Comparison of ENCODE assay signal across 25 mouse cellular contexts in the genomic region with DNA sequence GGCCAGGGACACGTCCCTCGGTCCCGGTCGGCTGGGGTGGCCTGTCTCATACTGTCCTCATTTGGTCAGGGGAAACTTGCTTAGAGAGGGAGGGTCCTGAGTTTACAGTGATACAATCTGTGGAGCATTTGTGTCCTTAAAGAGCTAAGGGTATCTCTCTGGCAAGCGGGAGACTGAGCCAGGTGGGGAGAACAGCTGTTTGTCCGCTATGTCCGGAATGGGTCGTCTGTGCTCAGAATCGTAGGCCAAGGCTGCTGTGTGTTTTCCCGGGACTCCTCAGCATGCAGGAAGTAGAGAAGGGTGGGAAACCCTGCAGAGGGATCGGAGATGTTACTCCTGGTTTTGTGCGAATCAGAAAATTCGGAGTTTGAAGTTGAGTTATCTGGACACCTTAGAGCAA.
DNase-seq lines count a peak whose midpoint lies in the region; ATAC-seq and TF ChIP-seq lines count a peak whose summit lies in the region.
"Had no signal": no experiment of that assay in that cellular context is flagged by ENCODE, and none has a peak within 500 bp of the region (broad histone marks: within the 10 kb centered on the region; RNA-seq: fewer than 3 reads in every experiment).

No protein-coding gene starts in this region.

- peaks cover 57% of the 10 kb centered on the region for H3K4me1 ChIP-seq in kidney, embryonic 16.5 days (ENCODE audit: insufficient read depth, low read length)
- H3K4me1 ChIP-seq in neural tube, embryonic 13.5 days (replicated peaks): peaks cover 81% of the 10 kb centered on the region
- peaks cover 74% of the 10 kb centered on the region for H3K4me1 ChIP-seq in neural tube, embryonic 15.5 days

- H3K4me2 ChIP-seq in kidney, embryonic 16.5 days (replicated peaks; ENCODE audit: low read depth, low read length): no peak overlapping the region
- no peak overlapping the region for H3K4me2 ChIP-seq in neural tube, embryonic 13.5 days
- H3K4me2 ChIP-seq in neural tube, embryonic 15.5 days: no peak overlapping the region
- H3K4me2 ChIP-seq: embryonic facial prominence, embryonic 15.5 days; forebrain, embryonic 12.5 days; forebrain, embryonic 15.5 days; heart, embryonic 12.5 days; heart, embryonic 15.5 days; hindbrain, embryonic 13.5 days had no signal

- ATAC-seq in kidney, embryonic 16.5 days (ENCODE audit: low FRiP score, low TSS enrichment): peak; percentile 3; the same call in 1 of the 2 replicates
- no peak for ATAC-seq in neural tube, embryonic 13.5 days (ENCODE audit: low read depth)
- no peak for ATAC-seq in neural tube, embryonic 15.5 days (ENCODE audit: low FRiP score)
- ATAC-seq: activated CD4-positive, CD25-positive, alpha-beta regulatory T cell, adult 4 months; CD4-positive, CD25-positive, alpha-beta regulatory T cell, adult 4 months; forebrain, embryonic 15.5 days; hindbrain, embryonic 16.5 days had no signal

- peak overlapping the region; percentile 80 for H3K27ac ChIP-seq in gastrocnemius, adult 2 months
- H3K27ac ChIP-seq in kidney, embryonic 16.5 days (ENCODE audit: low read length): 0 out of 2 replicates have a peak overlapping the region, but pooled peaks have one; percentile 27
- H3K27ac ChIP-seq in neural tube, embryonic 13.5 days (replicated peaks): 0 out of 2 replicates have a peak overlapping the region, but pooled peaks have one; percentile 90
- no peak overlapping the region for H3K27ac ChIP-seq in neural tube, embryonic 15.5 days (replicated peaks)
- H3K27ac ChIP-seq: embryonic facial prominence, embryonic 15.5 days; forebrain, embryonic 12.5 days; forebrain, embryonic 15.5 days; heart, embryonic 15.5 days had no signal

- peak overlapping the region; percentile 56 for H3K4me3 ChIP-seq in gastrocnemius, adult 2 months
- H3K4me3 ChIP-seq in kidney, embryonic 16.5 days (ENCODE audit: low read length): no peak overlapping the region
- no peak overlapping the region for H3K4me3 ChIP-seq in neural tube, embryonic 13.5 days
- no peak overlapping the region for H3K4me3 ChIP-seq in neural tube, embryonic 15.5 days (replicated peaks)
- H3K4me3 ChIP-seq: embryonic facial prominence, embryonic 15.5 days; forebrain, embryonic 12.5 days; forebrain, embryonic 15.5 days; heart, embryonic 12.5 days; heart, embryonic 15.5 days; hindbrain, embryonic 10.5 days; hindbrain, embryonic 13.5 days had no signal

- no peak overlapping the region for H3K9ac ChIP-seq in kidney, embryonic 16.5 days (replicated peaks; ENCODE audit: low read length)
- no peak overlapping the region for H3K9ac ChIP-seq in neural tube, embryonic 13.5 days
- H3K9ac ChIP-seq in neural tube, embryonic 15.5 days (replicated peaks): no peak overlapping the region
- H3K9ac ChIP-seq: embryonic facial prominence, embryonic 15.5 days; forebrain, embryonic 12.5 days; forebrain, embryonic 15.5 days; heart, embryonic 12.5 days; heart, embryonic 15.5 days; hindbrain, embryonic 13.5 days had no signal

- no peak for DNase-seq in gastrocnemius, adult 2 months
- no peak for DNase-seq in gastrocnemius, postnatal 36 days
- DNase-seq in kidney, postnatal 10 days: no peak
- DNase-seq in heart, adult 9 months (ENCODE audit: low spot score in 2 of 2): no peak
- DNase-seq: adrenal gland, adult 8-10 months; B cell, adult 2 months; cerebellum, adult 11-12 months; cerebellum, adult 8-10 months; cerebellum, postnatal 36 days; heart, adult 11 months; heart, postnatal 10 days; heart, postnatal 36 days had no signal

- no peak for TF ChIP-seq CTCF in gastrocnemius, adult 2 months (IDR thresholded peaks at IDR 0.05)

- 29% methylated on average over 13 of the region's 13 CpGs for WGBS in kidney, embryonic 16.5 days
- WGBS in neural tube, embryonic 13.5 days: 70% methylated on average over 13 of the region's 13 CpGs
- 74% methylated on average over 13 of the region's 13 CpGs for WGBS in neural tube, embryonic 15.5 days

- H3K9me3 ChIP-seq in kidney, embryonic 16.5 days (ENCODE audit: low read length): peaks cover 2% of the 10 kb centered on the region; the same call in 1 of the 2 replicates
- H3K9me3 ChIP-seq in neural tube, embryonic 13.5 days: no peaks in the 10 kb centered on the region
- H3K9me3 ChIP-seq in neural tube, embryonic 15.5 days (replicated peaks): no peaks in the 10 kb centered on the region
- H3K9me3 ChIP-seq: embryonic facial prominence, embryonic 15.5 days; forebrain, embryonic 12.5 days; forebrain, embryonic 15.5 days; heart, embryonic 12.5 days; heart, embryonic 15.5 days; hindbrain, embryonic 10.5 days; hindbrain, embryonic 13.5 days had no signal

- H3K27me3 ChIP-seq in kidney, embryonic 16.5 days (ENCODE audit: insufficient read depth, low read length): no peaks in the 10 kb centered on the region
- no peaks in the 10 kb centered on the region for H3K27me3 ChIP-seq in neural tube, embryonic 13.5 days
- no peaks in the 10 kb centered on the region for H3K27me3 ChIP-seq in neural tube, embryonic 15.5 days (replicated peaks)
- H3K27me3 ChIP-seq: embryonic facial prominence, embryonic 15.5 days; forebrain, embryonic 12.5 days; forebrain, embryonic 15.5 days; heart, embryonic 12.5 days; heart, embryonic 15.5 days; hindbrain, embryonic 13.5 days had no signal

- no peaks in the 10 kb centered on the region for H3K36me3 ChIP-seq in kidney, embryonic 16.5 days (ENCODE audit: insufficient read depth, low read length)
- H3K36me3 ChIP-seq in neural tube, embryonic 13.5 days: no peaks in the 10 kb centered on the region
- no peaks in the 10 kb centered on the region for H3K36me3 ChIP-seq in neural tube, embryonic 15.5 days
- H3K36me3 ChIP-seq: embryonic facial prominence, embryonic 15.5 days; forebrain, embryonic 12.5 days; forebrain, embryonic 15.5 days; heart, embryonic 12.5 days; heart, embryonic 15.5 days; hindbrain, embryonic 10.5 days; hindbrain, embryonic 13.5 days had no signal

- intact Hi-C loops in gastrocnemius, adult 2 months (cut with DNase I): loop anchor here (2.0 to 5.0 kb wide), 2 partner anchors 38 to 83 kb away; no protein-coding TSS in a partner anchor
- intact Hi-C loops in gastrocnemius, postnatal 36 days (cut with DNase I): no loop called here
